Mouse (Mus musculus) cerebellum, adult 2 months (tissue): ENCODE measurements around the gene Smarcd2.

Experiments used
- CTCF ChIP-seq: fragments of 200-500 bp; IDR thresholded peaks from 2 replicates; pipeline ENCODE4 v1.5.1; 2011; ENCODE audit warnings: low read depth, mild to moderate bottlenecking, control low read depth, low read length, moderate library complexity, borderline replicate concordance; ENCODE audit not compliant: insufficient read depth
- POLR2A ChIP-seq: fragments of 200-500 bp; IDR thresholded peaks from 2 replicates; pipeline ENCODE4 v1.6.1; 2011; ENCODE audit warnings: low read length, control low read depth, borderline replicate concordance; ENCODE audit not compliant: insufficient read depth

- TF ChIP-seq POLR2A (no peak), CTCF (no peak)
These were observed 9.7 kb upstream of the Smarcd2 start for GRCm38 (mm10) chr11:106282452-106282851.
